Mouse (Mus musculus) lung, postnatal 0 days (tissue): ENCODE data around the gene Cops7b.

ENCODE experiments used
- CTCF ChIP-seq: IDR thresholded peaks from 2 replicates; pipeline ENCODE4 v1.5.1; 2016; ENCODE audit warnings: antibody characterized with exemption, mild to moderate bottlenecking
- EP300 ChIP-seq: IDR thresholded peaks from 2 replicates; pipeline ENCODE4 v1.6.1; 2016; ENCODE audit warnings: antibody characterized with exemption, mild to moderate bottlenecking, control low read depth

DNA sequence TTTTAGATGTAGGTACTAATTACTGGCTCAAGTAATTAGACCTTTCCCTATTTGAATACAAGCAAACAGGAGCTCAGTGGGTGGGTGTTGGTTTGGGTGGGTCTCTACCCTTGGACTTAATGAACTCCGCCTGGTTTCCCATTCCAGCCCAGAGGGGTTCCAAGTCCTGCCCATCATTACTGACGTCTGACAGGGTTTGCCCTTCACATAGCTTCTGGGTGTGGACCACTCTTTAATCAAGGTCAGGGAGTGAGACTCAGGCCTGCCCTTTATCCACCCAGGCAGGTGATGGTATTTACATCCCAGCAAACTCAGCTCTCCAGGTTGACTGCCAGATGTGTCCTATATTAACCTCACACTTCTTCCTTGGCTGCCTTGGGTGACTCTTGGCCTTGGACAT, 64.8 kb downstream of the Cops7b start:
- TF ChIP-seq CTCF (no peak), EP300 (no peak)
